Mouse (Mus musculus) induced T-regulatory cell, adult 2 months (primary cell): Measurements from ENCODE around the gene Crip3.

Source experiments
- DNase-seq: peaks from one replicate; pipeline ENCODE4 v3.0.0-alpha.2; 2012; ENCODE audit warnings: low read depth

The Crip3 gene

DNA sequence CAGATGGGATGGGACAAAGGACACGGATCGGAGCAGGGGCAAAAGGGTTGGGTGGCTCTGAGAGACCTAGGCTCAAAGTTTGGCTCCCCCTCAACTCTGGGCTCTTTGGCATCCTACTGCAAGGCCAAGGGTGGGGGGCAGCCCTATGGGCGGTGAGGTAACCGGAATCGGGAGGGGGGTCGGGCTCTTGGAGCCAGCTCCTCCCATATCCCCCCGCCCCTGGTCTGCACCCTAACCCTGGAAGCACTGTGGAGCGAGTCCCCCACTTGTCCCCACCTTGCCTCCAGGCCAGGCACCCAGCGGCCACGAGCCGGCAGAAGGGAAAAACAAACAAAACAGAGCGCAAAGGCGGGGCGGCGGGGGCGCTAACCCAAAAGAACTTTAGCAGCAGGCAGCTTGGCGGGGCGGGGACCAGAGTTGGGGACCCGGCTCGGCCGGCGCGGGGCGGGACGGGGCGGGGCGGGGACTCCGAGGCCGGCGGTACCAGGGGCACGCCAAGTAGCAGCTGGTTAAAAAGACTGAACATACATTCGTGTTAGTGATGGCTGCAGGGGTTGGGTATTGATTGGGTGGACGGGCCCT, 26.5 kb downstream of the Crip3 start:
- peak; percentile 15 for DNase-seq

DNA sequence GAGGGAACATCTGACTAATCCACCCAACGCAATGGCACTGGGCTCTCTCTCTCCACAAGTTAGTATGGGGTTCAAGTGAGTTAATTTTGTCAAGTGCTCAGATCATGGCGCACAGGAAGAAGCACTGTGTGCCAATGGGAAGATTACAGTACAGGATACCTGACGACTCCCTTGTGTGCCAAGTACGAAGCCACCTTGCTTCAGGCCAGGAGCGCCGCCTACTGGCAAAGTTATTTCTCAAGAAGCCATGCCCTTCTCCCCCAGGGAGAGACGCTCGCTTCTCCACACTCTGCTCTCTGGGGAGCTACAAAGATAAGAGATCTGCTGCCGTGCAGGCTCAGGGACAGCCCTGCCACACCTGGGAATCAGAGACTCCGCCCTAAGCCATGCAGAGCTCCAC, 29.1 kb downstream of the Crip3 start:
- DNase-seq, result peak; percentile 66

DNA sequence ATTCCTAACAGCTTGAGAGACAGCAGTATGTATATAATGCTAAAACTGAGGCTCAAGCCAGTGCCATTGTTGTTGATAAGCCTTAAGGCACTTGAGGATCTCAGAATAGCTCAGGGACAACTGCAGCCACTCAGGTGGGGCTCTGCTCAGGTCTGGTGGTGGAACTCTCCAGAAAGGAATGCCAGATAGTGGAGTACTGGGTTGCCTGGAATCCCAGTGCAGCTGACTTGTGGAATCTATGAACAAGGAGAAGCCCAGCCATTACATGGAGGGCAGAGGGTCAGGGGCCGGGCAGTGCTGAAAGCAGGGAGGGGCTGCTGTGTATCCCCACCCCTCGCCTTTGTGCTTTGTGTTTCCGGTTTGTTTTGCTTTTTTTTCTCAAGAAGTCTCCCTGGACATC, 29.7 kb downstream of the Crip3 start:
- no peak for DNase-seq

DNA sequence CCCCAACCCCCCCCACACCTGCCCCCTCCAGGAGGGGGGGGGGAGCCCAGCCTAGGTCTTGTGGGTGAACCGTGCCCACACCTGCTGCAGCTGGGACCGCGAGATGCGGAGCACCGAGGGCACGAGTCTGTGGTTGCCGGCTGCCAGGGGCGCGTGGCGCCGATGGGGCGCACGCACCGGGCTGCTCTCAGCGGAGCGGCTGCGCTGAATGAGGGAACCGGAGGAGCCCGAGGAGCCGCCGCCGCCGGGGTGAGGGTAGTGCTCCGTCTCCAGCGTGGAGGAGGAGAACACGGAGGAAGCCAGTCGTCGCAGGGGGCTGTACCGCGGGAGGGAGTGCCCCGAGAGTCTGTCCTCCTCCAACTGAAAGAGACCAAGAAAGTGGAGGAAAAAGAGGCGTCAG, 31.9 kb downstream of the Crip3 start:
- no peak for DNase-seq

DNA sequence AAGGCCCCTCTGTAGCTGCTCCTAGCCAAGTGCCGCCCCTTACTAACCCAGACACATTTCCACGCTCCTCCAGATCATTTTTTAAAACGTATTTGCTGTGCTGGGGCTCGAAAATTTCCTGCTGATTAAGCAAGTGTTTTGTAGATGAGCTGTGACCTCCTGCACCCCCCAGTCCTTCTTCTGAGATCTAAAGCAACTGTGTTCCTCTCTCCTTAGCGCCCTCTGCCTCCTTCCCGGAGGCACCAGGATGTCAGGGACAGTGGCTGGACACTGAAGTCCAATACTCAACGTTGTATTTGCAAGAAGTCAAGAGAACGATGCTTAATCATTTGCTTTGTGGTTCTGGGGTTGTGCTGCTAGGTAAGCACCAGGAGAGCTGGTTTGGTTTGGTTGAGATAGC, 32.6 kb downstream of the Crip3 start:
- no peak for DNase-seq

DNA sequence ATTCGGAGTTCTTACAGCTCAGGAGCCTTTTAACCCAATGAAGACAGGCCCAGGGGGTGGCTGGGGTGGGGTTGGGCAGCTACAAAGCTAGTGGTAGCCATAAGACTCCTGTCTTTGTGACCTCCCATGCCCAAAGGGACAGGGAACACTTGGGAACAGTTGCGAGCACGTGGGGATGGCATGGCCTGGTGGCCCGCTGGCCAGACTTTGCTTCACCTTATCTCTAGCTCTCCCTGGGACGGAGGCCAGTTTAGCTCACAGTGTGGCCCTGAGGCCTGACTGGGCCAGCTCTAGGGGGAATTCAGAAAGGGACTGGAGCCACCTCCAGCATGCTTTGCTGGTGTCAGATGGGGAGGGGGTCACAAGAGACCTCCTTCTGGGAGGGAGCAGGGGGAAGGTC, 33.5 kb downstream of the Crip3 start:
- no peak for DNase-seq

DNA sequence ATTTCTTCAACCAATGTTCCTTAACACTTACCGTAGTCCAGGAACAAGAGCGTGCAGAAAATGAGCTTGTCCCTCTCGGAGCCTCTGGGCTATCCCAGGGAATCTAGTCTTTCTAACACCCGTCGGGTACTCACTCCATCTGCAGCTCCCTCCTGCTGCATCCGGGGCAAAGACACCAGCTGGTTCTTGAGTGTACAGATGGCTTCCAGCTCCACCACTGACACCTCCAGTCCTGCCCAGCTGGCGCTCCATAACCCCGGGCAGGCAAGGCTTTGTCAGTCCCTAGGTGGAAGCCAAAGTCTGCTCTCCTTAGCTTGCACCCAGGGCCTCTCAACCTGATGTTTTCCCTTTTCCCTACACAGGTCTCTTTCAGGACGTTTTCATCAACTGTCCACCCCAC, 39.1 kb downstream of the Crip3 start:
- no peak for DNase-seq

DNA sequence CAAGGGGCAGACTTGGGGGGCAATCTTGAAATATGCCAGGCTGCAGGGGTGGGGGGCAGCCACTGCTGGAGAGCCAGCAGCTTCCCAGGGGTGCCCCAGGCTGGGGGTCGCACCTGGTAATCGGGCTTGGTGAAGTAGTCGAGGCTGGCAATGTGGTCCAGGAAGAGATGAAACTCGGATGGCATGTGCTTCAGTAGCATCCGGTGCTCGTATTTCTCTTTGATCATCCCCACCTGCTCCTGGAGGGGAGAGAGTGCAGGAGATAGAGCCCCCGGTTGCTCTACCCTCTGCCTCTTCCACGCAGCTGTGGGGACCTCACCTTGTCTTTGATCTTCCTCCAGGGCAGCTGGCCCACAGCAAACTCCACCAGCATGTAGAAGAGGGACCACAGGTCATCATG, 47.9 kb downstream of the Crip3 start:
- DNase-seq, result no peak

DNA sequence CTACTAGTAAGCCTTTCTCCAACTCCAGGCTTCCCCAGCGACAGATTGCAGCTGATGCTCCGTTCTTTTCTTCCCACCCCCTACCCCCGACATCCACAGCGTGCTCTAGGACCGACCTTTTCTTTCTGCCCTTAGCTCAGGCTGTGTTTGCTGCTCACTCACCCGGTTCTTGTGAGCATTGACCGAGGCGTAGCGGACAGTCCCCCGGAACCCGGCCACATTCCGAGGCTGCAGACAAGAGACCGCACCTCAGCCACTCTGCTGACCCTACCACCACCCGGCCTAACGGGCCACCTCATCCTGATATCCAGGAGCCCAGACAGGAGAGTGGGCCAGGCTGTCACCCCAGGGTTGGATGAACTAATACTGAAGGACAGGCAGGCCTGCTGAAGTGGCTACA, 48.6 kb downstream of the Crip3 start:
- DNase-seq, result no peak
